Mouse (Mus musculus) frontal cortex, adult (tissue): ENCODE data around the gene Ebf3.

Source experiments
- ATAC-seq: cut with Nextera tagmentation; 2 replicates; pipeline ENCODE4 v1.9.2; 2017; ENCODE audit warnings: mild to moderate bottlenecking, moderate library complexity, mixed read lengths; ENCODE audit not compliant: low TSS enrichment

Gene Ebf3

DNA sequence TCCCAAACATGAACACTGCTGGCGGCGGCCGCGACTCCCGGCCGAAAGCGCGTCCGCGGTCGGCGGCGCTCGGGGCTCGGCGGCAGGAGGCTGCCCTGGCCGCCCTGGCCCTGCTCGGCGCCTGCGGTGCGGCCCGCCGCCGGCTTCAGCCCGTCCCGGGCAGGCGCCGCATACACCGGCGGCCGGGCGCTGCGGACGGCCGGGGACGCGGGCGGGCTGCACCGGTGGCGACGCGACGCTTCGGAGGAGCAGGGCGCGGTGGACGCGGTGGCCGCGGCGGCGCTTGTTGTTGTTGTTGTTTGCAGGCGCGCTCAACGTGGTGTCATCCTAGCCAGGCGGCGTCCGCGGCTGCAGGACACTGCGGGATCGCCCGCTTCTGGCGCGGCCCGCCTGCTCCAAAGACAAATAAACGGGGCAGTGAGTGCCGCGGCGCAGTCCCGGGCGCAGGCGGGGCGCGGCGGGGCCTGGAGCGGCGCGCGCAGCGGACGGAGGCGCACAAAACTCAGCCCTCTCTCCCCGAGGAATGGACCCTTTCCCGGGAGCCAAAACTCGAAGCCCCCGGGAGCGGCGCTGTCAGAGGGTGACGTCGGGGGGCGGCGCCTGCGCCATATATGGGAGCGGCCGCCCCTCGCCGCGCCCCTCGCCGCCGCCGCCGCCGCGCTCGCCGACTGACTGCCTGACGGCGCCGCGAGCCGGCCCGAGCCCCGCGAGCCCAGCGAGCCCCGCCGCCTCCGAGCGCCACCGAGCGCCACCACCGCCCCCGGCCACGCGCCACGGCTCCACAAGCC is at the start of gene Ebf3:
Gene Ebf3, minus strand, starts transcription at position 542 of the 788 bp plus-strand sequence.
- ATAC-seq = no peak; the same call in 1 of the 2 replicates

DNA sequence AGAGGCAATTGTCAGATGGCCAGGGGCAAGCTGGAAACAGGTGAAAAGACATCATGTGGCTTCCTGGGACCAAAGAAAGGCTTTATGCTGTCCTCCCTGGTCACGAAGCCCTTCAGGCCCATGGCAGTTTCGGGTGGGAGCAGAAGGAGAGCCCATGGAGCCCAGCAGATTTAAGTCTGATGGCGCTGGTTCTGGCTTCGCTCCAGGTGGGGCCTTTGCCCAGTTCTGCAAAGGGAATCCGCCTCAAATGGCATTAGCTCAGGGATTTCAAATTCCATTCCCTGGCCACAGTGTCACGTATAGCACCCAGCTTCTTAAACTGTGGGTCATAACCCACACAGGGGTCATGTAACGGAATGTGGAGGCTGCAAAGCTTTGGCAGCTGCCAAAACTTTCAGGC is 32.6 kb upstream of the Ebf3 start:
- no peak for ATAC-seq

DNA sequence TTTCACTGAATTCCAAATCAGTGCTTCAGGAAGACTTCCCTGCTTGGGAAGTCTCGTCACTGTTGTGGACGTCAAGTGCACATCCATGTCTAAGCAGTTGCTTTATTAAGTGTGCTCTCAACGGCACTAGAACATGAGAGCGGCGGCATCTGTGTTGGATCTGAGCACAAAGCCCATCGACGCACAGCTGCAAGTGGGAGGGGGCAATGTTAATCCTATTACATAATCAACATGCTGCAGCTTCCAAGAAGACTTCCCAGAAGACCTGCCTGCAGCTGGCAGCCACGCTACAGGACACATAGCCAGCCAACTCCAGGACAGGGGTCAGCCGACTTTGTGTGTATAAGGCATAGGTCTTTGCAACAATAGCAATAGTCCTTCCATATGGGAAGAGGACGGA is 31.8 kb upstream of the Ebf3 start:
- no peak for ATAC-seq

DNA sequence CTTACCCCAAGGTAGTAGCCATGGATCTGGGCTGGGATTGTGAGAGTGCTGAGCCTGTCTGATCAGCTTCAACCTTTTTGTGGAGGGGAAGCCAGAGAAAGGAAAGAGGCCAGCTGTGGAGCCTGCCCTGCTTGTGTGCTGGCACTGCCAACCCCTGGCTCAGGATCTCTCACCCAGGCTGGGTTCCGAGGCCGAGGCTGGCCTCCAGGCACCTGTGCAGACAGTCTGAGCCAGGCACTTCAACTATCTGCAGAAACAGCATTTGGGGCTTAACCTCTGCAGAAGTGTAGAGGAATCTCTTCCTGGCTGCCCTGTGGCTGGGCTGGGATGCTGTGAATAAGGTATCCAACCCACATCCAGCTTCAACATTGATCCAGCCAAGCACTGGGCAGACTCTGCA is 19.7 kb upstream of the Ebf3 start:
- no peak for ATAC-seq

DNA sequence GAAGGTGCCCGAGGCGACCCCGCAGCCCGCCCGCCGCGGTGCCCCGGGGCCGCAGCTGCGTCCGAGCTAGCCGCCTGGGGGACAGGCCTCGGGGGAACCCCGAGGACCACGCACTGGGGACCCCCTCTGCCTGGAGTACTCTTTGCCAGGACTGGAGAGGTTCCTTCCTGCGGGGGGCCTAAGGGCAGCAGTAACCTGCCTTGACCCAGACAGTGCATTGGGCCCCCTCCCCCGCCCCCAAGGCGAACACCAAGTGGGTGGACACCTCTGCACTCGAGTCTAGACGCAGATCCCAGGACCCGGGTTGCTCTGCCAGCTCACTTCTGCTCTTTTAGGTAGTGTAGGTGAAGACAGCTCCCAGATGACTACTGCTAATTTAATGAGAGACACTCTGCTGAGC is 8.7 kb upstream of the Ebf3 start:
- ATAC-seq = no peak

DNA sequence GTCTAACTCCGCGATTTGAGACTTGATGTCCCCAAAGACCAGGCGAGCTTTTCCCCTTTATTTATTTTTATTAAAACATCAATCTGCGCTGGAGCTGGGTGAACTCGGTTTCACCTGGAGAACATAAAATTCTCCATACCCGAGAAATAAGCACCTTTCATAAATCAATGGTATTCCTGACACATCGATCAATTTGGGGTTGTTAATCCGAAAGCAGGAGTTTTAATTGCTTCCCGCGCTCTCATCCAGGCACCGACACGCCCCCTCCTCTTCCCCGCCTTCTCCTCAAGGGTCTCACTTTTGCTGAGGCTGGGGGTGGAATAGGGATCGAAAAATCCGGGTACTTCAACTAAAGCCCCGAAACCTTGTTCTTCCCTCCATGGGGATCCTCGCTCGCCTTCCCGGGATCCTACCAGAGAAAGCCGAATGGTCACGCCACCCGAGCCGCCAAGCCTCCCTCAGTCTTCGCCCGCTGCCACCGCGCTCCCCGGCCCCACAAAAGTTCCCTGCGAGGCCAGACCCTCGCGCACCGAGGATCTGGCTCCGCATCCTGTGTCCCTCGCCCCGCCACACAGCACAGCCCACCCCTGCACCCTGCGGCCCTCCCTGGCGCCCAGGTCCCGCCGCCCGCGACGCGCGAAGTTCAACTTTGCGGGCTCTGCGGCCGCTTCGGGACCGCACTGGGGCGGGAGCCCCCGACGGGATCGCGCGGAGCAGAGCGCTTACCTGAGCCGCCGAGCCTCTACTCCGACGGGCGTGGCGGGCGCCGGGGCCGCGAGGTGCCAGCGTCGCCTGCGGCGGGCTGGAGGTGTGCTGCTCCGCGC is 7.9 kb upstream of the Ebf3 start:
- ATAC-seq = no peak

DNA sequence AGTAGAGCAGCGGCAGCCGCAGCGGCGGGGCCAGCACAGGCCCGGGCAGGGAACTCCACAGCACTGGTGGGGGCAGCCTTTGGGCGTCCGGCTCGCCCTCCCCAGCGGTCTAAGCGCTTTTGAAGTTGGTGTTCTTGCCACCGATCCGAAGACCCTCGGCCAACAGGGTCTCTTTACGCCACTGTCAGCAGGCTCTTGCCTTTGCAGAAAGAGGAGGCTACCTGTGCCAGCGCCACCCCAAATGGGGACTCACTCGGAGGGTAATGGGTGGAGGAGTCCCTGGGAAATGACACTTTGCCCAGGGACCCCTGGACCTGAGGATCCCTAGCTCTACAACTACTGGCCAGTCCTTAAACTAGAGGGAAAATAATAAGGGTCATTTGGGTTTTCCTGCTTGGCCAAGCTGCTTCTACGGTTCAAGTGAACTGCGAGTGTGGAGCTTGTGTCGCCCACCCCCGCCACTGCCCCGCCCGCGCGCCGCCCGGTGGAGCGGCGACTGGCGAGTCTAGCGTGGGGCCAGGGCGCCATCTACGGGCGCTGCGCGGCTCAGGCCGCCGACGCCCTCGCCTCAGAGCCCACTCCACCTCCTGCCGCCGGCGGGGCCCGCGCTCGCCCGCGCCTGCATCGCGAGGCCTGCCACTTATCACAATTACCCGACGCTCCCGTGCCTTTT is 7.0 kb upstream of the Ebf3 start:
- no peak; the same call in 1 of the 2 replicates for ATAC-seq

DNA sequence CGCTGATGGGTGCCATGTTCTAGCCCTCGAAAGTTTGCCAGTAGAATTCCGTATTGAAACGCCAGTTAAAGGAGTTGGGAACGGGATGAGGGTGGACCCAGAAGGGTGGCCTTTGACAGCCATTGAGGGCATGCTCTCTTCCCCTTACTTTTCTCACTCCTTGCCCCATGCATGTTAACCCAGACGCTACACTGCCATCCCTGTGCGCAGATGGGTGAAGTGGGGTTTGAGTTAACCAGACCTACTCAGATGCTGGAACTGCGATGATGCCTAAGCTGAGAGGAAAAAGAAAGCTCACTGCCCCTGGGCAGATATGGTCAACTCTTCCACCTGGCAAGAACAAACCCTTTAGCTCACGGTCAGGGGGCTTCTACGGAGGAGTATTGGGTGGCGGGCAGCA is 6.1 kb upstream of the Ebf3 start:
- no peak for ATAC-seq

DNA sequence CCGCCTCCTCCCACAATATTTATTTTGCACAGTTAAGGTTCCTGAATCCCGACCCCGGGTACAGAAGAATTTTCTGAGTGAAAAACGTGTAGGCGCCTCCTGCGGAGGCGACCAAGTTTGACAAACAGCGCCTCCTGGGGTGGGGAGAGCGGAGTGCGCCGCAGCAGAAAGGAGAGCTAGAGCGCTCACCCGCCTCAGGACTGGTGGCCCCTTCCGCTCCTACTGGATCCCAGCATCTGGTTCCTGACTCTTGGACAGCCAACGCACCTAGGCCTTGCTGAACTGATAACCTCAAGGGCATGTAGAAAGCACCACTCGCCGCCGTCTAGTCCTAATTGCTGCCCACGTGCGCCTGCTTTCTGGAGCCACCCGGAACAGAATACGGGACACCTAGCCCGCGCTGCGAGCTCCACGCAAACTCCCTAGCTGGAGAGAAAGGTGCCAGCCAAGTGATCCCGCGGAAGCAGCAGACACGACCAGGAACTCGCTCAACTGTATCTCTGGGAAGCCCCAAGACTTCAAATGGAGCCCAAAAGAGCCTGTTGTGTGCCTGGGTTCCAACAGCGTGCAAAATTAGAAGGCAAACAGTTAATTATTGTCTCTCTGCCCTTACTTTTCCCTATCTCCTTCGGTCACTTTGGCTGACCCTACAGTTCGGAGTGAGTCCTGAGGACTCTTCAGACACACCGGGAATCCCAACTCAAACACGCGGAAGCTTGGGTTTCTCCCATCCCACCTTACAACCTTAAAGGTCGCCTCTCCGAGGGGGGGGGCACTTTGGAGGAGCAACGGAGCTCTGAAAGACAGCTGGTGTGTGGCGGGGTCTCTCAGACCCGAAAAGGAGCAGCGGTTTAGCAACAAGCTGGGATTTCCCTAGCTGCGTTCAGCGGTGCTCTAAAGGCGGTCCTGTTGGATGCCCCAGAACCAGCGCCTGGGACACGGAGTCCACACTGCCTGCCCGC is 5.0 kb upstream of the Ebf3 start:
- no peak for ATAC-seq

DNA sequence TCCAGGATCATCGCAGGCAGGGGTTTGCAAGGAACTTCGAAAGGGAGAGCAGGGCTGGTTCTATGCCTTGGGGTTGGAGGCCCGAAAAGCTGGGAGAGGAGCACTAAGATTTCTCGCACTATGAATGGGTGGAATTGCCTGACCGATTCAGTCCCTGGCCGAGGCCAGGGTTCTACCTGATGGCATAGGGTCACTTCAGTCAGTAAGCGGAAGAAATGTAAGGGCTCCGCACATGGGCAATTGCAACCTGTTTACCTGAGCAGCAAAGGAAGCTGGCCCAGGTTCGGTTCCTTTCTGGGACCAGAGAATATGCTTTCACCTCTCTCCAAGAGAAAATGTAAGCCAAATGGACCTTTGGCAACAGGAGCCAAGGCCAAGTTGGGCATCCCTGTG is 4.1 kb upstream of the Ebf3 start:
- ATAC-seq = no peak

DNA sequence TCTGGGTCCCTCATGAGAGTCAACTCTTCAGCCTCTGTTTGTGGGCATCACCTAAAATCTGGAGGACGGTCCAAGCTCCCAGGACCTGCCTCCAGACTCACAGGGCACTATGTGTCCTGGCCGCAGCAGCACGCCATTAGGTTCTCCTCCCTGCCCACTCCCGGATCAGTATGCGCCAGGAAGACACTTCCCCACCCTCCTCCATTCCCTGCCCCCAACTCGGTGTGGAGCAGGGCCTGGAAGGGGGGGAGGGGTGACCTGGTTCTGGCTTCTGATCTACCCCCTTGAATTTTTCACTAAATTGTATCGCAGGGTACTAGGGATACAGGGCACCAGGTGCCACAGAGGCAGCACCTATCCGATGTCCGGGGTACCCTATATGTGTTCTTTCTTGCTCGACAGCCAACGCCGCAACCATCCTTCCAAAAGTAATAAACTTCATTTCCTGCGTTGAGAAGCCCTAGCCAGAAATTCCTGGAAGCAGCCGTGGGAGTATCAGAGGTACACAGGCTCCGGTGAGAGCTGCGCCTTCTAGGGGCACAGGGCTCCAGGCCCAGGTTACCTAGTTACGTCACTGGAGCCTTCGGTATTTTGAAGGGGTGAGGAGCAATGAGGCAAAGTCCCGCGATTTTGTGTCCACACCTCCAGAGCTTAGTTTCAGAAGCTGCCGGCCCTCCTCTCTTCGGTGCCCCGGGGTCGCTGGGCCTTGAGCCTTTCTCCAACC is 3.6 kb upstream of the Ebf3 start:
- no peak for ATAC-seq

DNA sequence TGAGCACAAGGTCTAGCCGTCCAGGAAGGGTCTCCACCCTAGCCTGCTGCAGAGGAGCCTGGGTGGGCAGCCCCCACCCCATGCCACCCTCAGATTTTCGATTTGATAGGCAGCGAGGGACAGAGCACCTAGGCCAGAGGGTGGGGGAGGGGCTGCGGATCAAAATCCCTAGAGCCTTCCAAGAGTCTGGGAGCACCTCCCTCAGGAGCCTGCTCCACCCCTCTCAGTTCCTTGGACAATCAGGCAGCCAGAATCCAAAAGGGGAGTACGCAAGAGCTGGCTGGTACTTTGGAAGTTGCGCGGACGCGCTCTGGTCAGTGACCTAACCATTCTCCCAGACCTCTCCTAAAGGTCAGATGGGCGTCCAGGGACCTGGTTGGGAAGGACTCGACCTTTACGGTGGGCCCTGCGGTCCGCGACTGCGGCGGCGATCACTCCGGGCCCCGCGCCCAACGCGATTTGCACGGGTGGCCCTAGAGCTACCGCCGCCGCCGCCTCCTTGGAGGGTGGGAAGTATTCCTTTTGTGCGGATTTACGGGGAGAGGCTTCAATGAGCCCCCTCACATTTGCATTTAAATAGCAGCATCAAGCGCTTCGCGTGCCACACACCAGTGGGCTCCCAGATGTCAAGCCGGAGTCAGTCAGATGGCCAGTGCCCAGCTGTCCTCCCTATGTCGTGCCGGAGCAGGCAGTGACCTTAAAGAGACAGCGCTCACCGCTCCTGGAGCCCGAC is 2.8 kb upstream of the Ebf3 start:
- no peak for ATAC-seq

DNA sequence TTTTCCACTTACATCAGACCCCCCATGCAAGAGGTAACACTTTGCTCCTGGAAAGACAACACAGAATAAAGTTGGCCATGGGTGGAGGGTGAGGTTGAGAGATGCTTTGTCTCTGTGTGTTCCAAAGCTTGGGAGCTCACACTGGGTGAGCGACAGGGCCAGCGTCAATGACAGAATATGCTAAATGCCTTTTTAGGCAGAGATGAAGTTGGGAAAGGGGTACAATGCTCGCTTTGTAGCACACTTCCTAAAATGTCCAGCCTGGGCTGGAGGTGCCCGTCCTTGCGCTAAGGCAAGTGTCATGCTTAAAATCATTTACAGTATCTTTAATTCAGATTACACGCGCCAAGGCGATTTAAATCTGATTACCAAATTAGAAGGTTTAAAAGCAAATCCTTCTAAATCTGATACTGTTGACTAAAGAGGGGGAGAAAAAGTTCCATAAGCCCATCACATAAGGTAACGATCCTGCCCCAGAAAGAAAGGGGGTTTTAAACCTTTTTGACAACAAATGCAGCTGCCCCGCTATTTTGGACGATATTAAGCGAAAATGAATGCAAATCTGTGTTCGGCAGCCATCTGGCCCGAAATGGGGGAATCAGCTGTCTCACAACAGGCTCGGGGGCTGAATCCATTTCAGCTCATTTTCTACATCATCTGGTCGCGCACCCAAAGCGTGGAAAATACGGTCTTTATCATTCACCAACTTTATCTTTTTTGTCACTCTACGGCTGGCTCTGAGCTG is 2.1 kb upstream of the Ebf3 start:
- no peak for ATAC-seq

DNA sequence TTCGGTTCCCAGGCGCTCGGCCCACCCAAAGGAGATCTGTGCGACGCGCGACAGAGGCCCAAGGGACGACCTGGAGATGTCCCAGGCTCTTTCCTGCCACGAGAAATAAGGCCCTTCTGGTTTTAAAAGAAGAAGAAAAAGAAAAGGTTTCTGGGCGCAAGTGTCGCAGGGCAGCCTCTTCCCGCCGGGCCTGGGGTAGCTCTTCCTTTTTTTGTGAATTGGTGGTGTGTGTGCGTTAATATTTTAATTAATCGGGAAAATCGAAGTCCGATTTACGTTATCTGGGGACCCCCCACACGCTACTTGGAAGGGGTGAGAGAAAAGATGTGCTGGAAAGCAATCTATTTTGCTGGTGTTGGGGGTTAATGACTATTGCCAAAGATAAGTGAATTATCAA is 1.3 kb upstream of the Ebf3 start:
- ATAC-seq = no peak

DNA sequence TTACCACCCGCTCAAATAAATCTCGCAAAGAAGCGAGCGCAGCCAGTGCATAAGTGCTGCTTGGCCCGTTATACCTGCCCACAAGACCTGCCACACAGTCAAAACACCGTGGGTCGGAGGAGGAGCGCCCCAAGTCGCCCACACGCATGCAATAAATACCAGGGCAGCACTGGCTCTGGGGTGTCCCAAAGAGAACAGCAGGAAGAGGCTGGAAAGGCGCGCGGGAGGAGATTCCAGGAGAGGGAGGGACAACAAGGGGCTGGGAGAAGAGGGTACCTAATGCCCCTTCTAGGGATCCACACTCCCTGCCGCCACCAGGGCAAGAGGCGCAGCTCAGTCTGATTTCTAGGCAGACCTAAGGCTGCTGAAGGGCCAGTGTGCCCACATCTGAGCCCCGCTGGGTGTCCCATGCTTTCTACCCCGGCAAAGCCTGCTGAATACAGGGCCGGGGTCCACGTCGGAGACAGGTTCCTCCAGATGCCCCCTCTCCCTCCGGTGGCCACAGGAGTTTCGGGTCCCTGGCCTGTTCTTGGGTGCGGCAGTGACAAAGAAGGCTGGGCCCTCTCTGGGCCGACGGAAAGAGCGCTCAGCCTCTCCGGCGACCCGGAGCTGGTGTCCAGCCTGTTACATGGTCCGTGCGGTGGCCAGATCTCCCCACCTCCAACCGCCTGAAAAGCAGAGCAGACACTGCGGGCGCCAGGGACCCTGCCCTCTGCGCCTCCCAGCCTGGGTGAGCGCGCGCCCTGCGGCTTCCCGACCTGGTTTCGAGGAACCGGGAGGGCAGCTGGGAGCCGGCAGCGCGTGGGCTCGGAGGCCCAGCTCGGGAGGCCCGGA is 682 bp upstream of the Ebf3 start:
- no peak for ATAC-seq

DNA sequence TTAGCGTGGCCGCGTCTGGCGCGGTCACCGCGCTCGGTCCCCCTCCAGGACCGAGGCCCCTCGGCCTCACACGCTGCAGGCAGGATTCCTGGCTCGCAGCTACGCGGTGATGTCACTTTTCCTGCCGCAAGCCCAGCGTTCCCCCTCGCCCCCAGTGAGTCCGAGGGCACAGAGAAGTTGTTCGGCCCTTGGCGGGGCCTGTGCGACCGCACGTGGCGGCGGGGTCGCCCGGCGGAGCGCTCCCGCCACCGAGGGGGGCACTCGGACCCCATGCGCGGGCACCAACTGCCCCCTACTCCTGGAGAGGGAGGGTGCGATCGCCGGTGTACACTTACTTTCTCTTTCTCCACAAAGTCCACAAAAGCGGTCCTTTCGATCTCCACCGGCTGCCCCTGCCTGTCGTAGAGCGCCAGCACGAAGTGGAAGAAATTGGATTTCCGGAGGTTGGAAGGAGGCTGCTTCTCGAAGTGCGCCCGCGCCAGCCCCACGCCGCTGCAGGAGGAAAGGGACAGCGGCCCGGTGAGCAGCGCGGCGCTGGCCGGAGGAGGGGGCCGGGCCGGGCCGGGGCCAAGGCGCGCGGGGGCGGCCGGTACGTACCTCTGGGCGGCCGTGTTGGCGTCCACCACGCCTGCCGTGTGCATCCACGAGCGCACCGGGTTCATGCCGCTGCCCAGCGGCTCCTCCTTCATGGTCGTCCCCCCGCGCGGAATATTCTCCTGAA is 902 bp downstream of the Ebf3 start:
- no peak for ATAC-seq

DNA sequence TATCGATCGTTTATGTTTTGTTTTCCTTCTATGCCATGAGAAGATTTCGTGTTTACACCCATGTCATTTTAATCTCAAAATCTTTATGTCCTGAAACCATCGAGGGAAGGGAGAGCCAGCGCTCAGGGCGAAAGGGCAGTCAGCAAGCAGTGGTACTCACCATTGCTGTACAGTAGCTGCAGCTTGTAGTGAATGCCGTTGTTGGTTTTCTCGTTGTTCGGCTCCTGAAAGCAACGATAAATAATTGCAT is 1.4 kb downstream of the Ebf3 start:
- ATAC-seq = no peak
